Mouse (Mus musculus): ENCODE results near the gene Mypn.

The Mypn gene

GRCm38 (mm10) chr10:63192736-63193135 lies 11.0 kb downstream of the Mypn start:
- DNase-seq: no peak

DNA sequence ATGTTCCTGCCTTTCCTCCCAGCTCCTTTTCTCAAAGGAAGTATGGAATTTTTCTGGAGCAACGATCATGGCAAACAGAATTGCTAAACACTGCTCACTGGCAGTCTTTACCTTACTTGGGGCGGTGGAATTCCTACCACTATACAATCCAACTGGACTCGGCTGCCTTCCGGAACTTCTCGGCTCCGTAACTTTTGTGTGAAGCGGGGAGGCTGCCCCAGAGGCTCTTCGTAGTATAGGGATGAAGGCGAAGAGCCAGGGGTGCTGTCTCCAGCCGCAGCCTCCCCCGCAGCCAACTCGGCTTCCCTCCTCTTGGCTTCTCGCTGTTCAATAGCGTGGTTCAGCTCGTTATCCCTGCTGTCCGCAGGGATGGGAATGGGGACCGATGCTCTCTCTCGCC lies 11.5 kb downstream of the Mypn start:
- DNase-seq: no peak

- no peak for DNase-seq
Measured at GRCm38 (mm10) chr10:63184451-63184850, 19.3 kb downstream of the Mypn start.

DNA sequence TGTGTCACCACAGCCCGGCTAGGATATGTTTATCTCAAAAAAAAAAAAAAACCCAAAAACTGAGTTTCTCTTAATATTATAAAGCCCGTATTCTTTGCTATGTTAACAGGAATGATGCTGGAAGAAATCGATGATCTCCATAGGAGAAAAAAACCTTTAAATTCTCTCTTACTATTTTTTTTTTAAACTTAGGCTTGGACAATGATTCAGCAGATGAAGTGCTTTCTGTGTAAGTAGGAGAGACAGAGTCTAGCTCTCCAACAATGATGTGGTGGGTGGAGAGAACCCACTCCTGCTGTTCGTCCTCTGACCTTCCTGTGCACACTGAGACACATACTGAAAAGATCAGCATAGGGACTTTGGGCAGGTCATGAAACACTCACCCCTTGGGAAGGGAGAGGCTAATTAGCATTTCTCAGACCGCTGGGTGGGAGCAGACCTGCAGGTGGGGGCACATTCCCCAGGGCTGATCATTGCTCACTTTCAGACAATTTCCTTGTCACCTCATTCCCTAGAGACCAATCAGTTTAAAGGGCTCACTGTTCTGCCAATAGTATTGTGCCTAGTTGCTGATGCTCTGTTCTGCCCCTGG lies 21.5 kb downstream of the Mypn start:
- no peak for DNase-seq

DNA sequence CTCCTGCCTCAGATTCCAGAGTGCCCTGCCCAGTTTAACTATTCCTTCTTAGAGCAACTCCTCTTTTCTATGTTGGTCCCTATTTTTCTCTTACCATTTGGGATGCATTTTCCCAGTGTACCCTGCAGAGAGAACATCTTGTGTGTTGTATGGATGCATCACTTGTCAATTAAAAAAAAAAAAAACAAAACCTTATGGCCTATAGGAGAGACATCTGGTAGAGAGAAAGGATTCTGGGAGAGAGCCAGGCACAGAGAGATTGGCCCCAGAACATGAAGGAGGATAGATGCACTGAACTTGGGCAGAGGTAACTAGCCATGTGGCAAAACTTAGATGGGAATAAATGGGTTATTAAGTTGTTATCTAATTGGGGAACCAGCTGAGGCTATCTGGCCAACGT lies 22.6 kb downstream of the Mypn start:
- no peak for DNase-seq

GRCm38 (mm10) chr10:63179524-63179923 lies 24.2 kb downstream of the Mypn start:
- no peak for DNase-seq

DNA sequence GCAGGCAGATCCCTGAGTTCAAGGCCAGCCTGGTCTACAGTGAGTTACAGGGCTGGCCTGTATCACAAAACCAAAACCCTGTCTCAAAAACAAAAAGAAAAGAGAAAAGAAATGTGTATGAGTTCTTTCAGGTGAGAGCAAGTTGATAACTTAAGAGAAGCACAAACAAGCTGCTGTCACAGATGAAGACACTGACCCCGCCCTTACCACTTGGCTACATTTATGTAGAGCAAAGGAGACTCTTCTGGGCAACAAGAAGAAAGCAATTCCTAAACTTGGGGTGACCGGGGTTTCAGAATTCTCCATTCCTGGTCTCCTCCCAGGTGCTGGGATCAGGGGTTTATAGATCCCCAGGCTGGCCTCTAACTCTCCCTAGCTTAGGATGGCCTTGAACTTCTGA lies 25.4 kb downstream of the Mypn start:
- DNase-seq: no peak

DNA sequence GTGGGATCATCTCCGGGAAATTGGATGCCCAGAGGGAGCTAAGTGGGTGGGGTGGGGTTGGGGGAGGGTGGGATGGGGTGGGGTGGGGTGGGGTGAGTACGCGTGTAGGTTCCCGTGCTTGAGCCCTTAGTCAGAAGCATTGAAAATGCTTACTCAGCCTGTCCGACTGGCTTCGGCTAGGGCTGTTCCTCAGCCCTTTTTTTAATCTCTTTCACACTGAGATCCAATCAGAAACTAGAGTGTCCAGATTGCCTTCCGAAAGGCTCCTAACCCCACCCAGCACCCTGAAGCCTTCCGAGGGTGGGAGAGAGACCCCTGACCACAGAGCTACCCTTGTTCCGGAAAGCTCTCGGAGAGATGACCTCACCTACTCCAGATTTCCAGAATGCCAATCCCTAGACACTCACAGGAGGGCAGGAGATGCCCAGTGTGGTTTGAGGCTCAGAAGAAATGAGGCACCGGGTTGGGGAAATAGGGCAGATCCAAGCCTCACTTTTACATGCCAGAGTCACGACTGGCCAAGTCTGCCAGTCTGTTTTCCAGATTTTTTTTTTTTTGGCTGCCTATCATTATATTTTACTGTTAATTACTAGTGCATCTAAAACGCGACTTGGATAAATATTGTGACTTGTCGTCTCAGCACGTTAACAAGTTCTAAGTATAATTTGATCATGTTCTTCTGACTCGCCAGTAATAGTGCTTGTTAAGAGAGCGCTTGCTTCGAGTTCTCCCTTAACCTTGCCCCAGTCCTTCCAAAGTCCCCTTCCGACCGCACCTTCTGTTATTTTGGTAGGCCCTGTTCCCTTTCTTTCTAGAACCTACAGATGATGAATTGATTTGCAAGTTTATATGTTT lies 26.2 kb downstream of the Mypn start:
- DNase-seq: no peak

- no peak for DNase-seq
Measured at GRCm38 (mm10) chr10:63176471-63176931, 27.3 kb downstream of the Mypn start.

- DNase-seq: no peak
Measured at GRCm38 (mm10) chr10:63172089-63172488, 31.7 kb downstream of the Mypn start.

- DNase-seq: no peak
Measured at GRCm38 (mm10) chr10:63169503-63169902, 34.2 kb downstream of the Mypn start.

DNA sequence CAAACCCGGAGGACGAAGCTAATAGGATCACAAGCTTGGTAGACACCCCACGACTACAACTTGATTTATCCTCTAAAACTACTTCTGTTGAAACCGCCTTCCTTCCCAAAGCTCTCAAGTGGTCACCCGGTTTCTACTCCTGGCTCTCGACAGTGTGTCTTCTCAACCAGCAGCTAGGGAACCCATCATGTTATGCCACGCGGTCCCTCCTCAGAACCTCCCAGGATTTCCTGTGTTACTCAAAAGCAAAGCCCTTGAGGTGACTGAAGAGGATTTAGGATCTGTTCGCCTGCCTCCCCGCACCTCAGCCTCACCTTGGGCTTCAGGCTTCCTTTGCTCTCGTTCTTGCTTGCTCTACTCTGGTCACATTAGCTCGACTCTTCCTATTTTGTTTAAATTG lies 35.6 kb downstream of the Mypn start:
- DNase-seq: no peak

GRCm38 (mm10) chr10:63167241-63167995 lies 36.3 kb downstream of the Mypn start:
- no peak for DNase-seq

GRCm38 (mm10) chr10:63165752-63166412 lies 37.9 kb downstream of the Mypn start:
- no peak for DNase-seq

- DNase-seq: peak; percentile 75
Measured at GRCm38 (mm10) chr10:63161240-63161639, 42.5 kb downstream of the Mypn start.

GRCm38 (mm10) chr10:63160671-63161070 lies 43.1 kb downstream of the Mypn start:
- DNase-seq: no peak

DNA sequence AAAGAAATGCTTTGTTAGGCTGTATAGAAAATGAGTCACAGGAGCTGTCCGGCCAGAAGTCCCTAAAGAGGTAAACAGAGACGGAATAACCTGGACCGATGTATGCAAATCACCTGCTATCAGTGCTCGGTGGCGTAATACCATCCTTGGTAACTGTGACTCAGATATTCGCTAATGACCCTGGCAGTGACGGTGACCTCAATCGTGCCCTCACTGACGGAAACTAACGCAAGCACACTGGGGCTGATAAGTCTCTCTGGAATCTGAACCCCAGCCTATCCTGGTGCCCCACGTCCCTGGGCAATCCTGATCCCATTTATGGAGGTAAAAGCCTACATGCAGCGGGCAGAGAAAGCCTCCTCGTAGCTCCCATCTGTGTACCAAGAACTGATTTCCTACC lies 45.6 kb downstream of the Mypn start:
- DNase-seq: no peak

- no peak for DNase-seq
Measured at GRCm38 (mm10) chr10:63157491-63157890, 46.3 kb downstream of the Mypn start.

- no peak for DNase-seq
Measured at GRCm38 (mm10) chr10:63156919-63157318, 46.8 kb downstream of the Mypn start.

GRCm38 (mm10) chr10:63156351-63156750 lies 47.4 kb downstream of the Mypn start:
- DNase-seq: no peak

DNA sequence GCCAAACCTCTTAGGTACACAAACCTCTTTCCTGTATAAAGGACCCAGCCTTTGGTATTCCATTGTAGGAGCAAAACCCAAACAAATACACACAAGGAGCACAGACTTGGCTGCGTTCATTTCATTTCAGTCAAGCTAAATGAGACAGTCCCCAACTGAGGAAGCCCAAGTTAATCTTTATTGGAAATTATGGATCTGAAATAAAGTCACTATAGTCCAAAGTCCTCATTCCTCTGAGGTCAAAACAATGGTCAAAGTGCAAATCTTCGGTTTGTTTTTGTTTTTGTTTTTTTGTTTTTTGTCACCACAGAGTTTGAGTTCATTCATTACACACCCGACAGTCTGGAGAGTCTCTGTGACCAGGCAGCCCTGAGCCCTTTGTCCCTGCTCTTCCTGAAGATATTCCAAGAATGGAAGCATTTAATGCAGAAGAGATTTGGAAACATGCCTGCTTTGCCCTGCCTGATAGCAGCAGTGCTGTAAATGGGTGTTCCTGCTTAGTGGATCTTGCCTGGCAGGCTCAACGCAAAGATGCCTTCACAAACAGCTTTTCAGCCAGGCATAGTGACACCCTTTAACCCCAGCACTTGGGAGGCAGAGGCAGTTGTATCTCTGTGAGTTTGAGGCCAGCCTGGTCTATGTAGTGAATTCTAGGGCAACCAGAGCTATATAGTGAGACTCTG lies 47.9 kb downstream of the Mypn start:
- DNase-seq: no peak

DNA sequence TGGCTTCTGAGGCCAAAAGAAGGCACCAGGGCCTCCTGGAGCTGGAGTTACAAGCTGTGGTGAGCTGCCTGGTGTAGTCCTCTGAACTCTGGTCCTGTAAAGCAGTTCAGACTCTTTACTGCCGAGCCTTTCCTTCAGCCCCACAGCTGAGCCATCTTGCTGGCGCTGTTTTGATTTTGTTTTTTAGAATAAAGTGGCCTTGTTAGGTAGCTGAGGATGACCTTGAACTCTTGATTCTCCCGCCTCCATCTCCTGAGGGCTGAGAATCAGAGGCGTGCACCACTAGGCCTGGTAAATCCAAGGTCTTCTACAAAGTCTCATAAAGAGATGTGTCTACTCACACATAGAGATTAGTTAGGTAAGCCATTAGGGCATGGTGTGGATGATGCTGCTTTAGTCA lies 49.0 kb downstream of the Mypn start:
- no peak for DNase-seq

GRCm38 (mm10) chr10:63154226-63154625 lies 49.5 kb downstream of the Mypn start:
- no peak for DNase-seq

All from liver (tissue).